Mouse (Mus musculus) E14TG2a.4 (cell line): ENCODE measurements around the gene Slc25a5.

Source experiments
- H3K27me3 ChIP-seq: 2 replicates; pipeline ENCODE4 v1.6.1; 2014; ENCODE audit warnings: low read length, control low read depth; ENCODE audit not compliant: insufficient read depth
- H3K36me3 ChIP-seq: 2 replicates; pipeline ENCODE4 v1.6.1; 2014; ENCODE audit warnings: low read length, control low read depth; ENCODE audit not compliant: insufficient read depth
- H3K4me1 ChIP-seq: replicated peaks from 2 replicates; pipeline ENCODE4 v1.6.1; 2014; ENCODE audit warnings: low read depth, low read length, control low read depth
- H3K4me3 ChIP-seq: replicated peaks from 2 replicates; pipeline ENCODE4 v1.5.1; 2014; ENCODE audit warnings: mild to moderate bottlenecking, low read length
- H3K9me3 ChIP-seq: 2 replicates; pipeline ENCODE4 v1.6.1; 2014; ENCODE audit warnings: low read length, control low read depth
- CTCF ChIP-seq: conservative IDR thresholded peaks from 2 replicates; pipeline ENCODE4 v1.5.1; 2014; ENCODE audit warnings: low read length
- NANOG ChIP-seq: IDR thresholded peaks from 2 replicates; pipeline ENCODE4 v1.6.1; 2014; ENCODE audit warnings: borderline replicate concordance, low read length, mixed read lengths
- POU5F1 ChIP-seq: IDR thresholded peaks from 2 replicates; pipeline ENCODE4 v1.6.1; 2014; ENCODE audit warnings: low read length, borderline replicate concordance

The Slc25a5 gene

GRCm38 (mm10) chrX:36841698-36842097 is 46.2 kb downstream of the Slc25a5 start:
- Histone ChIP-seq H3K4me3 (no peak overlapping the region), H3K4me1 (peaks cover 45% of the 10 kb centered on the region), H3K9me3 (no peaks in the 10 kb centered on the region), H3K36me3 (peaks cover 3% of the 10 kb centered on the region; the same call in 1 of the 2 replicates), H3K27me3 (no peaks in the 10 kb centered on the region)
- TF ChIP-seq CTCF, result no peak
- TF ChIP-seq NANOG, result no peak
- no peak for TF ChIP-seq POU5F1

GRCm38 (mm10) chrX:36843346-36843990 is 48.0 kb downstream of the Slc25a5 start:
- H3K4me1 ChIP-seq, result peaks cover 32% of the 10 kb centered on the region
- no peak for TF ChIP-seq NANOG
- no peak for TF ChIP-seq CTCF
- no peak for TF ChIP-seq POU5F1
- H3K9me3 ChIP-seq, result no peaks in the 10 kb centered on the region
- peaks cover 7% of the 10 kb centered on the region; the same call in 1 of the 2 replicates for H3K36me3 ChIP-seq
- no peak overlapping the region for H3K4me3 ChIP-seq
- H3K27me3 ChIP-seq, result no peaks in the 10 kb centered on the region

- Histone ChIP-seq H3K36me3 (peaks cover 16% of the 10 kb centered on the region), H3K4me3 (no peak overlapping the region), H3K27me3 (no peaks in the 10 kb centered on the region), H3K9me3 (no peaks in the 10 kb centered on the region), H3K4me1 (peaks cover 6% of the 10 kb centered on the region; the same call in 1 of the 2 replicates)
- TF ChIP-seq CTCF (no peak), NANOG (no peak), POU5F1 (no peak)
These were observed 51.7 kb downstream of the Slc25a5 start for GRCm38 (mm10) chrX:36847152-36847551.
